Mouse (Mus musculus) embryonic facial prominence, embryonic 11.5 days (tissue): Measurements from ENCODE around the gene Myt1l. TPM values are rescaled to one million over a fixed set of nuclear protein-coding genes. Genes with fewer than 3 reads are reported as not detected.

Experiments used
- ATAC-seq: fragments of 200-750 bp; cut with Nextera tagmentation; replicated peaks from 2 replicates; pipeline ENCODE4 v1.8.0; 2017; ENCODE audit warnings: low read depth; ENCODE audit not compliant: insufficient number of reproducible peaks, low FRiP score, low TSS enrichment
- DNase-seq: peaks from one replicate; pipeline ENCODE4 v3.0.0-alpha.2; 2015; ENCODE audit warnings: low spot score
- H3K27ac ChIP-seq: fragments of 300-500 bp; sonication (generic); replicated peaks from 2 replicates; pipeline ENCODE4 v1.5.1; 2014; ENCODE audit warnings: mild to moderate bottlenecking, low read depth, low read length, control low read depth
- H3K27me3 ChIP-seq: fragments of 300-500 bp; sonication (generic); 2 replicates; pipeline ENCODE4 v1.6.1; 2014; ENCODE audit warnings: mild to moderate bottlenecking, low read length, moderate library complexity, mixed read lengths; ENCODE audit not compliant: control insufficient read depth, insufficient read depth
- H3K36me3 ChIP-seq: fragments of 300-500 bp; sonication (generic); replicated peaks from 2 replicates; pipeline ENCODE4 v1.6.1; 2014; ENCODE audit warnings: low read depth, mild to moderate bottlenecking, low read length, moderate library complexity, mixed read lengths; ENCODE audit not compliant: control insufficient read depth, insufficient read depth
- H3K4me1 ChIP-seq: fragments of 300-500 bp; sonication (generic); 2 replicates; pipeline ENCODE4 v1.6.1; 2014; ENCODE audit warnings: low read length, mixed read lengths; ENCODE audit not compliant: control insufficient read depth, insufficient read depth
- H3K4me2 ChIP-seq: fragments of 300-500 bp; sonication (generic); 2 replicates; pipeline ENCODE4 v1.6.1; 2014; ENCODE audit warnings: low read depth, mild to moderate bottlenecking, control low read depth, low read length, moderate library complexity
- H3K4me3 ChIP-seq: fragments of 300-500 bp; sonication (generic); 2 replicates; pipeline ENCODE4 v1.5.1; 2014; ENCODE audit warnings: low read depth, low read length, control low read depth
- H3K9ac ChIP-seq: fragments of 300-500 bp; sonication (generic); replicated peaks from 2 replicates; pipeline ENCODE4 v1.6.1; 2014; ENCODE audit warnings: mild to moderate bottlenecking, control low read depth, low read length
- H3K9me3 ChIP-seq: fragments of 300-500 bp; sonication (generic); replicated peaks from 2 replicates; pipeline ENCODE4 v1.6.1; 2016; ENCODE audit warnings: mild to moderate bottlenecking, low read length, inconsistent platforms, mixed read lengths; ENCODE audit not compliant: control insufficient read depth
- WGBS: fragments of 180-500 bp; shearing (Covaris S2); extraction: QIAGEN DNeasy Blood & Tissue Kit; methylation state at CpG from one replicate; pipeline ENCODE4 v1.1.7; 2014; 5-methylcytosine and 5-hydroxymethylcytosine counted together
- polyA plus RNA-seq: library from polyadenylated mRNA; unstranded; fragments of >200 nt; fragmentation: Nextera tagmentation; extraction: Ambion mirVana; gene quantifications from 2 replicates; pipeline ENCODE4 v1.2.1, GENCODE M21; 2014

The Myt1l gene
- polyA plus RNA-seq, 1 experiment from 2014 or later: 3.0 TPM

DNA sequence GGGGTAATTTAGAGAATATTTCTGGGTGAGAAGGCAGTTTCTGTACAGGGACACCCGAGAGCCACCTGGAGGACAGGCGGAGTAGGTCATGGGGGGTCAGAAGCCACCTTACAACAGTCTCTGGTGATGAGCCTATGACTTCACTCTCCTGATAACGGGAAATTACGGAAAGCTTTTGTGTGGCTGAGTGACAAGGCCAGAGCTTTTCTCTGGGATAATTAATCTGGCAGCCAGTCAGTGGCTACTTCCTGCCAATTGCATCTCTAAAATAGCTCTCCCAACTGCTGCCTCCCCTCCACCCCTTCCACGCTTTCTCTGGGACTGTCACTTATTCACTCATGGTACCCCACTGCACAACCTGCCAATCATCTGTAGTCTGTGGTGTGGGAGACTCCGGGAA, 19.6 kb downstream of the Myt1l start:
- no peaks in the 10 kb centered on the region for H3K9me3 ChIP-seq
- no peaks in the 10 kb centered on the region for H3K27me3 ChIP-seq
- whole genome bisulfite sequencing: 66% methylated on average over 6 of the region's 6 CpGs
- ATAC-seq (no peak), DNase-seq (no peak)
- no peaks in the 10 kb centered on the region for H3K4me1 ChIP-seq
- no peak overlapping the region for H3K4me3 ChIP-seq
- no peak overlapping the region for H3K9ac ChIP-seq
- no peaks in the 10 kb centered on the region for H3K36me3 ChIP-seq
- H3K4me2 ChIP-seq: no peak overlapping the region
- H3K27ac ChIP-seq: no peak overlapping the region

DNA sequence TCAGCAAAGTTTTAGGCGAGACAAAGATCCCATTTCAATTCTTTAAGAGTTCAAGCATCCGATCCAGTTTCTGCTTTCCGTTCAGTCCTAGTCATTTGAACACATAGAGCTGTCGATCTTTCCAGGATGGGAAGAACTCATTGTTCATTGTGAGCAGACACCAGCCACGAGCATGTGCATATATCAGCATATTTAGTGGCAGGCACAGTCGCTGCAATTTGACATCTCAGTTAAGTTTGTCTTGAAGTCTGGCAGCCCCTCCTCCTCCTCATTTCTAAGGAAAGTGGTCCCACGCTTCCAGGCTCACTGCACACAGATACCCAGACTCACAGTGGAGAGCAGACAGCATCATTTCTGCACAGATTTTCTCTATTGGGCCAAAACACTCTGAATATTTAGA, 25.0 kb downstream of the Myt1l start:
- no peak for ATAC-seq
- no peak overlapping the region for H3K4me3 ChIP-seq
- H3K27me3 ChIP-seq: no peaks in the 10 kb centered on the region
- H3K36me3 ChIP-seq: no peaks in the 10 kb centered on the region
- H3K9me3 ChIP-seq: no peaks in the 10 kb centered on the region
- no peak overlapping the region for H3K27ac ChIP-seq
- no peak overlapping the region for H3K4me2 ChIP-seq
- H3K4me1 ChIP-seq: no peaks in the 10 kb centered on the region
- no peak for DNase-seq
- H3K9ac ChIP-seq: no peak overlapping the region
- WGBS: 60% methylated on average over 7 of the region's 7 CpGs

DNA sequence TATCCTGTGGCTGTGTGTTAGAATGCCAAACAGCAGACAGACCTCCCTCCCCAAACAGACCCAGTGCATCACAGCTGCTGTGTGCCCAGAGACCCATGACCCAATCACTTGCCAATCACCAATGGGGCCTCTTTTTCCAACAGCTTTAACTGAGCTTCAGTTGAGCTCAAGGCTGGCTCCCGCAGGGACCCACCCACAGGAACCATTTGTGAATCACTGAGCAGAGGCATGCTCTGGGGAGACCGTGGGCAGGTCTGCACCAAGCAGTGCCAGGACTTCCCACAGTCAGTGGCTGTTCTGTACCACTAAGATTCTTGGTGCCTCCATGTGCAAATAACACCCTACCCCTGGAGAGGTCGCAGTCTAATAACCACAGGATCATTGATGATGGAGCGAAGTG, 27.5 kb downstream of the Myt1l start:
- no peaks in the 10 kb centered on the region for H3K27me3 ChIP-seq
- H3K36me3 ChIP-seq: no peaks in the 10 kb centered on the region
- 73% methylated on average over 4 of the region's 4 CpGs for WGBS
- ATAC-seq: no peak
- DNase-seq: no peak
- H3K4me2 ChIP-seq: no peak overlapping the region
- no peaks in the 10 kb centered on the region for H3K4me1 ChIP-seq
- H3K27ac ChIP-seq: no peak overlapping the region
- H3K4me3 ChIP-seq: no peak overlapping the region
- no peaks in the 10 kb centered on the region for H3K9me3 ChIP-seq
- H3K9ac ChIP-seq: no peak overlapping the region

DNA sequence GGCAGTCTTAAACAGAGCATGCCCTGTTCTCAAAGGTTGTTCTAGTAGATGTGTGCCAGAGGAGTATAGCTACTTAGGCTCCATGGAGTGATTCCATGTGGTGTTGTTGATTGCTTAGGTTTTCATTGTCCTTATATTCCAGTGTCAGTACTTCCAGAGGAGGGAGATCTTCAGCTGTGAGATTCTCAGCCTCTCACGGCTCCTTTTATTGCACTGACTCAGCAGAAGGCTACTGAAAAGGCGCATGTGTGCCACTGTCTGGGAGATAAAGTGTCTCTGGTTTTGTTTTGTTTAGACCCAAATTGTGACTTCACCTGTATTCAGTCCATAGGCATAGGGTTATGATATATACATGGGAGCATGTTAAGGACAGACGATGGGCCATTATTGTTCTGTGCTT, 28.2 kb downstream of the Myt1l start:
- ATAC-seq: no peak
- H3K4me3 ChIP-seq: no peak overlapping the region
- H3K27ac ChIP-seq: no peak overlapping the region
- H3K4me1 ChIP-seq: no peaks in the 10 kb centered on the region
- H3K9me3 ChIP-seq: no peaks in the 10 kb centered on the region
- H3K9ac ChIP-seq: no peak overlapping the region
- H3K4me2 ChIP-seq: no peak overlapping the region
- no peak for DNase-seq
- 84% methylated on average over 3 of the region's 3 CpGs for WGBS
- no peaks in the 10 kb centered on the region for H3K27me3 ChIP-seq
- no peaks in the 10 kb centered on the region for H3K36me3 ChIP-seq

DNA sequence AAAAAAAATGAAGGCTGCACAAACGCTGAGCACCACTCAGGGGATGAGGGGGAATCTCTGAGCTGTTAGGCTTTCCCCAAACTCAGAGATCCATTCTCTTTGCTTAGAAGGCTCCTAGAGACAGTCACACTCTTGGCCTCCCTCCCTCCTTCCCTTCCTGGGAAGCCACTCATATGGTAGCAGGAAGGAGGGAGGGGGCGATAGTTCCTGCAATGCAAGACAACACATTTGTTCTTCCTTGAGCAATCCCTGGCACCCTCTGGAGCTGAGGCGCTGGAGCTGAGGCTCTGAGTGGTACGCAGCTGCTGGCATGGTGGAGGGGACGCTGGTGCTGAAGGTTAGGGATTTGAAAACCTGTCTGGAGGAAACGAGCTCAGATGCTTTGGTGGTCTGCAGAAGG, 28.7 kb downstream of the Myt1l start:
- H3K27ac ChIP-seq: no peak overlapping the region
- ATAC-seq: no peak
- 58% methylated on average over 6 of the region's 6 CpGs for WGBS
- no peaks in the 10 kb centered on the region for H3K27me3 ChIP-seq
- H3K4me1 ChIP-seq: no peaks in the 10 kb centered on the region
- no peak overlapping the region for H3K9ac ChIP-seq
- no peaks in the 10 kb centered on the region for H3K36me3 ChIP-seq
- H3K9me3 ChIP-seq: no peaks in the 10 kb centered on the region
- H3K4me3 ChIP-seq: no peak overlapping the region
- no peak for DNase-seq
- H3K4me2 ChIP-seq: no peak overlapping the region

DNA sequence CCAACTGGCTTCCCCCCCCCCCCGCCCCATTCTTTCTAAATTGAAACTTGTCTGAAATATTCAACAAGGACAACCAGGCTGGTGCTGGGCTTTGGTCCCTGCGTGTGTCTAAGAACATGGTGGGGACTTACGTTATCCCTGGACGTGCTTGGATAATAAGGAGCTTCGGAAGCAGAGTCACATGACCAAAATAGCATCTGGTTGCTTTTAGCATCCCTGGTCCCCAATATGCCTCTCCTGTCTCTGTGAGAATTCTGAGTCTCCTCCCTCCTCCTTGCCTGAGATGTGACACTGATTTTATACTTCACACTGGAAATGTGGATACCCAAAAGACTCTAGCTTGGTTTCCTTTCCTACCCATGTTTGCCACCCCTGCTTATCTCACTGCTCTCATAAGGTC, 31.6 kb downstream of the Myt1l start:
- H3K4me1 ChIP-seq: no peaks in the 10 kb centered on the region
- ATAC-seq: no peak

DNA sequence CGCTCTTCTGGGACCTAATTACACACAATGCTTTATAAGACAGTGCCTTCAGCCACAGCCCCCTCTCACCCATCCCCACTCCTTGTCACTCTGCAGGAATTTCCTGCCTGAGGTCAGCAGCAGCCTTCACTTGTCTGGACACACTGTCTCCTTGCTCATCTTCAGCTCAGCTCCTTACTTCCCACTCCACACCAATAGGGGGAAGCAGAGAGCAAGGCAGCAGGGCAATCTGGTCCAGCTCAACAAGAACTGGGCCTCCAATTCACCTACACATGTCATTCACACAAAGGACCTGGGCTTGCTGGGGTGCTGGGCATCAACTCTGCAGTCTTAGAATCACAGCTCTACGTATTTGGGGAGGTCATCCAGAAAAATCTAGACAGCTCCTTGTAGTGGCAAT, 33.0 kb downstream of the Myt1l start:
- Histone ChIP-seq H3K36me3 (no peaks in the 10 kb centered on the region), H3K27me3 (no peaks in the 10 kb centered on the region), H3K9ac (no peak overlapping the region), H3K4me2 (no peak overlapping the region), H3K4me1 (no peaks in the 10 kb centered on the region), H3K4me3 (no peak overlapping the region), H3K9me3 (no peaks in the 10 kb centered on the region), H3K27ac (no peak overlapping the region)
- WGBS: 91% methylated on average over 2 of the region's 2 CpGs
- ATAC-seq (no peak), DNase-seq (no peak)

More for the DNA sequence above, 31.6 kb downstream of the Myt1l start:
- Histone ChIP-seq H3K27me3 (no peaks in the 10 kb centered on the region), H3K4me2 (no peak overlapping the region), H3K9ac (no peak overlapping the region), H3K36me3 (no peaks in the 10 kb centered on the region), H3K4me3 (no peak overlapping the region), H3K9me3 (no peaks in the 10 kb centered on the region), H3K27ac (no peak overlapping the region)
- WGBS: 59% methylated on average over 5 of the region's 5 CpGs
- no peak for DNase-seq

DNA sequence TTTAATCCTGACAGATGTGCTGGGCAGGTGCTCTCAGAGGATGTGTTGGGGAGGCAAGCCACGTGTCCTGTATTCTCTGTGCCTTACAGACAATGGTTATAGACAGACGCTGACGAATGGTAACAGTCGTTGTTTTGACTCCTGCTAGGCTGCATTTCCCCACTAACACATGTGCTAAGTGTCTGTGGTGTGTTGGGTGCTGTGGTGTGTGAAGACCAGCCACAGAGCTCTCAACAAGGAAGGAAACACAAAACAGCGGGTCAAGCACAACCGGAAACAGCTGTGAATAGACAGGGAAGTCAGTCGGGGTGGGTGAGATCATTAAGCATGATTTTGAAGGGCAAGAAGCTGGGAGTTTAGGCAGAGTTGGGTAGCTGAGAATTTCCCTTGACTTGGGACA, 41.1 kb downstream of the Myt1l start:
- Histone ChIP-seq H3K27me3 (no peaks in the 10 kb centered on the region), H3K36me3 (no peaks in the 10 kb centered on the region), H3K9ac (no peak overlapping the region), H3K4me3 (no peak overlapping the region), H3K4me2 (no peak overlapping the region), H3K4me1 (no peaks in the 10 kb centered on the region), H3K27ac (no peak overlapping the region), H3K9me3 (no peaks in the 10 kb centered on the region)
- ATAC-seq (no peak), DNase-seq (no peak)
- 79% methylated on average over 7 of the region's 7 CpGs for WGBS

DNA sequence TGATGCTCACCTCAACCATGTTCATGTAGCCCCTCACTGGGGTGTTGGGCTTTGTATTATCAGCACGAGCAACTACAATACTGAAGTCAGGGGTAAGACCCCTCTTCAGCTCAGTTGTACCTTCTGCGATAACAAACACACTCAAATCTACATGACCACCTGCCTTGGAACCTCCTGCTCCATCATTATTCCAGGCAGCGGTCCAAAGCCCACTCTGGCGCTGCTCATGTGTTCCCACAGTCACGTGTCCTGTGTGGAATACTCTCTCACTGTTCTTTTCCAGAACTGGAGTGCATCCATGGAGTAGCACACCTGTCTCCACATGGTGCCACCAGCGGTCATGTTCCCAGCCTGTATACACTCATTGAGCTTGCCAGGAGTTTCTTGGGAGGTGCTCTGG, 42.2 kb downstream of the Myt1l start:
- H3K4me3 ChIP-seq: no peak overlapping the region
- no peak for DNase-seq

More for the DNA sequence above, 42.2 kb downstream of the Myt1l start:
- ATAC-seq: no peak
- no peaks in the 10 kb centered on the region for H3K9me3 ChIP-seq
- no peaks in the 10 kb centered on the region for H3K36me3 ChIP-seq
- H3K27ac ChIP-seq: no peak overlapping the region
- H3K9ac ChIP-seq: no peak overlapping the region
- H3K4me1 ChIP-seq: no peaks in the 10 kb centered on the region
- no peaks in the 10 kb centered on the region for H3K27me3 ChIP-seq
- no peak overlapping the region for H3K4me2 ChIP-seq
- 88% methylated on average over 6 of the region's 6 CpGs for WGBS
